Mouse (Mus musculus) splenic B cell, adult 2 months (primary cell): Measurements from ENCODE around the gene Fam107b.
A peak's percentile ranks its signal among the peaks of the same experiment; 100 is the strongest.

Experiments used
- DNase-seq: peaks from one replicate; pipeline ENCODE4 v3.0.0-alpha.2; 2011; ENCODE audit warnings: low read depth, low spot score
- H3K27me3 ChIP-seq: 2 replicates; pipeline ENCODE4 v1.6.1; 2012; ENCODE audit warnings: mild to moderate bottlenecking, low read length, moderate library complexity, mixed read lengths; ENCODE audit not compliant: control insufficient read depth, poor library complexity, insufficient read depth, severe bottlenecking
- H3K36me3 ChIP-seq: 2 replicates; pipeline ENCODE4 v1.6.1; 2012; ENCODE audit warnings: mild to moderate bottlenecking, low read length, moderate library complexity, mixed read lengths; ENCODE audit not compliant: control insufficient read depth, poor library complexity, insufficient read depth, severe bottlenecking

Gene Fam107b

DNA sequence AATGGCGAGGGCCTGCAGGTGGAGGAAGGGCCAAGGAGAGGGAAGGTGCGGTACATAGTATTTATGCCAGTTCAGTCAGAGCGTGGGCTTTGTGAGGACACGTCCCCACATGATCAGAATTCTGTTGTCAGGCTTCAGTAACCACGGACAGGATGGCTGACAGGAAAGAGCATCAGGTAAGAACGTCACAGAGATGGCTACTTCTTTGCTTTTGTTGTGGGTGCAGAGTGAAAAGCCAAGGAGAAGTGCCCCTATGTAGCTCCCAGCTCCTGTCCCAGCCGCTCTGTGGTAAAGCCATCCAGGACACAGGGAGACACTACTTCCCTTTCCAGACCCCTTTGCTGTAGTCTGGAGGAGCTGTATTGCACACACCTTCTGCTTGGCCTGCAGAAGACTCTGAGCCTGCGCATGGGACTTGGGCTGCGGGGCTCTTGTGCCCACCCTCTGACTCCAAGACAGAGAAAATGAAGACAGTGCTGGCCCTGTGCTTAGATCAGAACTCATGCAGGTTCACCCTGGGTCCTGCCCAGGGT lies 199.6 kb downstream of the Fam107b start:
- peak; percentile 42 for DNase-seq
- Histone ChIP-seq H3K36me3 (peaks cover 2% of the 10 kb centered on the region), H3K27me3 (no peaks in the 10 kb centered on the region)

DNA sequence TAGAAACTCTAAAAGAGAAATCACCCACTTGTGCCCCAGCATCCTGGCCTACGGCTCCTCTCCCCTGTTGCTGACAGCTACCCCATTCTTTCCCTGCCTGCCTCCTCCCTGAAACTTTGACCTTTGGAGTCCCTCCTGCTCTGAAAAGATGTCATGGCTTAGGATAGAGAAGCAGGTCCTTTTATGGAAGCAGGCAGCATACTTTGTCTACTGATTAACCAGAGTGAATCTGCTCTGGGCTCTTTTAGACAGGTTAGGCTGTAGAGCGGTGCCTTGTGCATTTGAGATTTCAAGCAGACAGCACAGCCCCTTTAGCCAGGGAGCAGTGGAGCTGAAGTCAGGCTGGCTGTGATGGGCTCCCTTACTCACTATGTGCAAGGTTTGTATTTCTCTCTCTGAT lies 200.1 kb downstream of the Fam107b start:
- no peaks in the 10 kb centered on the region for H3K27me3 ChIP-seq
- H3K36me3 ChIP-seq = peaks cover 2% of the 10 kb centered on the region
- no peak for DNase-seq

DNA sequence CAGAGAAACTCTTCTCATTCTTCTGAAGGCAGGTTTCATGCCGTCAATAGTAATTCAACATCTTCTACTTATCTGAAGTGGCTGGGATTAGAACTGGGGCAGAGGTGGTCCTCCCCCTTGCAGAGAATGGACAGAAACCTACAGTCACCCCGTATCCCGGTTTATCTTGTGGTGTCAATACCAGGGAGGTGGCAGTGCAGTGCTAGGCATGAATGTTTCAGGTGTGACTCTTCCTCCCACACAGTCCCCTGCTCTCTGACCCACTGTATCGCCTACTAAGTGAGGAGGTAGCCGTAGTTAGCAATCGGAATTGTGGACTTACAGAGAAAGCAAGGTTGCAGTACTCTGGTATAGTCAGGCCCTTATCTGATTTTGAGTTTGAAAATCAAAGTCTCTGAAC lies 201.2 kb downstream of the Fam107b start:
- Histone ChIP-seq H3K27me3 (no peaks in the 10 kb centered on the region), H3K36me3 (peaks cover 4% of the 10 kb centered on the region)
- DNase-seq = no peak

DNA sequence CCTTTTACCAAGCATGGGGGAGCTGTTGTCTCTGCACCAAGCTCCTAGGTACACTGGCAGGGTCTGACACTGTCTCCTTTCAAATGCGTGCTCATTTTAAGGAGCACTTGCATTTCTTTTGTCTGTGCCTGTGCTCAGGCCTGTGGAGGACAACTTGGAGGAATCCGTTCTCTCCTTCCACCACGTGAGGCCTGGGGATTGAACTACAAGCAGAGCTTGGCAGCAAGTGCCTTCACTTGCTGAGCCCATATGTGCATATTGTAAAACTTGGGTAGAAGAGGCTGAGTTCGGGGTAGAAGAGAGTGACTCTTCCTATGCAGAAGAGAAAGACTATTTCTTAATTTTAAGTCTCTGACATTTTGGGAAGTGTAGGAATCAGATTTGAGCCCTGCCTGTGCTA lies 202.8 kb downstream of the Fam107b start:
- H3K36me3 ChIP-seq = peaks cover 4% of the 10 kb centered on the region
- DNase-seq = no peak
- H3K27me3 ChIP-seq = no peaks in the 10 kb centered on the region

DNA sequence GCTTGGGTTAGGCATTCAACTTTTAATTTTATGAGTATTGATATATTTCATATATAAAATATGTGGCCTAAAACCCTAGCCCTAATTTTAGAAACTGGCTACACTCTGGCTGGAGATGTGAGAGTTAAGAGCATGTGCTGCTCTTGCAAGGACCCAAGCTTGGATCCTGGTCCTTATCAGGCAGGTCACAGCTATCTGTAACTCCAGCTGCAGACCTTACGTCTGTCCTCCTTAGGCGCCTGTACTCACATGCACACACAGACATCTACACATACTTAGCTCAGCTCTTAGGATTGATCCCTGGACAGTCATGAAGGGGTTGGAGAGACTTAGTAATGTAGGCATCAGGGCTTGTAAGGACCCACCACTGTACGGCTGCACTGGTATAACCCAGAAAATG lies 205.3 kb downstream of the Fam107b start:
- DNase-seq = no peak
- Histone ChIP-seq H3K36me3 (peaks cover 12% of the 10 kb centered on the region), H3K27me3 (no peaks in the 10 kb centered on the region)

DNA sequence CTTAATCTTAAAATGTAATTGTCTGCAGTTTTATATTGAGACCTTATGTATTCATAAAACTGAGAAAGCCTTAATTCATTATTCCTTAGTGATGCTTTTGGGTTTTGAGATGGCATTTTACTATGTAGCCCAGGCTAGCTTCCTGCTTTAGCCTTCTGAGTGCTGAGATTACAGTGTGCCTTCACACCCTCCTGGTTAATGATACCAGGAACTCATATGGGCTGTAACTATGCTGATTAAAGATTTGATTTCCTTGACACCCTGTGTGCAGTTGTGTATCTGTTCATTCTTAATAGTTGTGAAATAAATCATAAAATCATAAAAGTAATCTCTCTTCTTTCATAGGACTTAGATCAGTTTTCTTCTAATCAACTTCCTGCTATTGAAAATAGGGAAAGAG lies 205.8 kb downstream of the Fam107b start:
- Histone ChIP-seq H3K27me3 (no peaks in the 10 kb centered on the region), H3K36me3 (peaks cover 12% of the 10 kb centered on the region)
- no peak for DNase-seq

DNA sequence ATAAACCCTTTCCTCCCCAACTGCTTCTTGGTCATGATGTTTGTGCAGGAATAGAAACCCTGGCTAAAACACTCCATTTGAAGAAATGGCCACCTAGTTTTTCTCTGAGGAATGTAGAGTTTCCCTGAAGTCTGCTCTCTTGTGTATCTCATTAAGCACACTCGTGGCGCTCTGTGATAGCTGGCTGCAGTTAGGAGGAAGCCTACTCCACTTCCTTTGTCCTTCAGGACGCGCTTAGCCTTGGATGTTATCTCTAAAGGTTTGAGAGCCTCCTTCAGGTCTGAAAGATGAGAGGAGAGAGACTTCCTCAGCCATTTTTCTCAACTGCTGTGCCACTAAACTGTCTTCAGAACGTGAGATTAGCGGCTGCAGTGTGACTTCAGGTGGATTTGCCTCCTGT lies 207.4 kb downstream of the Fam107b start:
- DNase-seq = no peak
- H3K36me3 ChIP-seq = peaks cover 17% of the 10 kb centered on the region
- H3K27me3 ChIP-seq = no peaks in the 10 kb centered on the region

DNA sequence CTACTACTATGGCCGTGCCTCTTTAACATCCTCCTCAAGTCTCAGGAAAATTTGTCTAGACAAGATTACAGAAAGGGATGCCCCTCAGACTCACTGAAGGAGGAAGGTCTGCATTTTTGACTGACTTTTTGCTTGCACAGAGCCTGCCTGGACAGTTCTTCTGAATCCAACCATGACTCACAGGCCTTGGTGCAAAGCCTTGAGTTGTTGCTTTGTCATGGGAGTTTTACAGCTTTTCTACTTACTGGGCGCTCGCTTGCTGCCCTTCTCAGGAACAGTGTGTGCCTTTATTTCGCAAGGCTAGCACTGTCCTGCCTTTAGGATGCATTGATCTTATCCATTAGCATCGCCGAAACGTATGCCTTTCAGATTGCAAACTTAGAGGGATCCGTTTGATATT lies 215.3 kb downstream of the Fam107b start:
- Histone ChIP-seq H3K27me3 (no peaks in the 10 kb centered on the region), H3K36me3 (peaks cover 7% of the 10 kb centered on the region)
- DNase-seq = no peak

DNA sequence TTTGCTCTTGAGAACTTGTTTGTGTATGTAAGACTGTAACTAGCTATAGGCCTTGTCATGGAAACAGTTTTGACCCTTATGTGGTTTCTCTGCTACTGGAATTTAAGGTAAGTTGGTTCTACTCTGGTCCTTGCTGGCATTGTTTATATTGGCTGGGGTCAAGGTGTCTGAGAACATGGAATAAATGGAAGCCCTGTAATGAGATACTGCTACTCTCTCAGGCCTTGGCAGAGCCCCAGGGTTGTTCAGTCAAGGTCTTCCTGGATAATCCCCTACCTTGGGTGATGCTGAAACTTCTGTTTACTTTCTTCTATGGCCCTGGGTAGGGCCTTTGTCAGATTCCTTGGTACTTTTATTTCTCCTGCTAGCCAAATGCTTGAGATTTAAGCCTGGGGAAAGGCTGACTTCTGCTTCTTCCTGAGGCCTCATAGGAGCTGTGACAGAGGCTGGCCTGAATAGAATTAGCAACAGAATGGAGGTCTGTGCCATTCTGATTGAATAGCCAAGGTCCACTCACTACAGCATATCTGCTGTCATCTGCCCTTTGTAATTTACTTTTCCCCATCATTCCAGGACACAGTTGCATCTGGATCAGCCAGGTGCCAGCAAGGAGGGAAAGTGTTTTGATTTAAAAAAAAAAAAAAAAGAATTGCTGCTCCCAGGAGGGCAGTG lies 217.6 kb downstream of the Fam107b start:
- Histone ChIP-seq H3K27me3 (no peaks in the 10 kb centered on the region), H3K36me3 (0 out of 2 replicates have a peak, but pooled peaks cover 2% of the 10 kb centered on the region)
- DNase-seq = no peak

DNA sequence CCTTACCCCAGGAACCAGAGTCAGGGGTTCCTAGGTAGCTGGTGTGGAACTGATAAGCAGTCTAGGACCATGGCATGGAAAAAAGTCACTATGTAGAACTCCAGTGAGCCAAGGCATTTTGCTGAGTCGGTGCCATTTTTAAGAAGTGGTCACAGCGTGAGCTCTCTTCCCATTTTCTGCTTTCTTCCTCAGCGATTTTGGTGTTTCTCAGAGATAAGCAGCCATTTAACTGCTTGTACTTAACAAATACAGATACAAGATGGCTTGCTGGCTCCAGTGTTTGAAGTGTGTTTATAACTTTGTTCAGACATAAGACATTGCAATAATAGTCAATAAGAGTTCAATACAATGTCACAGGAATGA lies 218.1 kb downstream of the Fam107b start:
- no peak for DNase-seq
- H3K36me3 ChIP-seq = 0 out of 2 replicates have a peak, but pooled peaks cover 2% of the 10 kb centered on the region
- no peaks in the 10 kb centered on the region for H3K27me3 ChIP-seq

DNA sequence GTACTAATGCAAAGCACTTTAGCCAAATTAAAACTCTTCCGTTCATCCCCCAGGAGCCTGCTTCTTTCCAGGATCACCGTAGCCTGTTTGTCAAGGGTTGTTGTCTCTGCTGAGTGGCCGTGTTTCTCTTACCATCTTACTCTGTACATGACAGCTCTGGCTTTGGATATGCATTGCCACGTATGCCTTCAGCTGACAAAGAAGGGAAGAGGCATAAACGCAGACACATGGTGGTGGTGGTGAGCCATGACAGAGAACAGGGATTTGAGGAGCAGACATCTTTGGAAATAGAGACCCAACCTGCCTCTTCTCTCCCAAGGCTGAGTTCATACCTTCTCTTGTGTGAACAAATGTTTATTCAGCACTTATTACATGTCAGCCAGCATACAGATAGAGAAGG lies 226.3 kb downstream of the Fam107b start:
- DNase-seq = no peak
- no peaks in the 10 kb centered on the region for H3K36me3 ChIP-seq

DNA sequence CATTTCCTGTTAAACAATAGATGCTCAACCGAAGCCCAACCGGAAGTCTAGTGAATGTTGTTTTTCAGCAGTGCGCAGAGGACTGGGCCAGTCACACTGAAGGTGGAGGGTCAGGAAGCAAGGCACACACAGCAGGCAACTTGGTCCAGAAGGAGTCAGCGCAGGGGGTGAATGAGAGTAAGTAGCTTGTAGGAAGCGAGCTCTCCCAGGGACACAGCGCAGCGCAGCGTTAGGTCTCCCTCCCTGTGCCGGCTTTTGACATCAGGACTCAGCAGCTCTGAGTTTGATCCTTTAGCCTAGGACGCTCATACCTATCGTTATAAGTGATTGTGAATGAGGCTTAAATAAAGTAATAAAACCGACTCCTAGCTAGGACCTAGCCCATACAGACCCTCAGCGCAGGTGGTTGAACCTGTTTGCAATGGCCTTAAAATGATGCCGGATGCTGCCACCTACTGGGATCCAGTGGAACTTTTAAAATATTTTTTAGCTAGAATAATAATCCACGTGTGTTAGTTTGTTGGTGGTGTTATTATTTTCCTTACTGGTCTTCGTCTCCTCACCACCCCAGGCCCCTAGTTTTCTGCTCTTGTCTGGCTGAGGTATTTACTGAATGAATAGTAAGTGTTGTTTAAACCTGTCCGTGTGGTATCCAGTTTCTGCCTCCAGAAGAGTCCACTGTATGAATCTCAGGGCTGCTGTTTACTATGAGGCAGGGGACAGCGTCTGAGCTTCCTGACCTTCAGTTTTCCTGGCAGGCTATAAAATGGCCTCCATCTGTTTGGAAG lies 229.7 kb downstream of the Fam107b start:
- no peaks in the 10 kb centered on the region for H3K36me3 ChIP-seq
- DNase-seq = peak; percentile 82

More for the DNA sequence above, 226.3 kb downstream of the Fam107b start:
- no peaks in the 10 kb centered on the region for H3K27me3 ChIP-seq

DNA sequence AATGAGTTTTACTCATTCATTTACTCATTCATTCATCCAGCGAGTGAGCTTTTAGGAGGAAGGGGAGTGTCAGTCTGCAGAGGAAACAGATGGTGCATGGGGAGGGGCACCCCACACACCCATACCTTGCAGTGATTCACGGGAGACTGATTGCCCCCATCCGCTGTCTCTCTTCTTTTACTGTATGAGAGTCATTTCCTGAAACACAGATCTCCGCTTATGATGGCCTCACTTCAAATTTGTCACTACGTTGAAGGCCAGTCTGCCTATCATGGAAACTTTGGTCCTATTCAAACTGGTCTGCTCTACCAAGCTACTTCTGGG lies 230.2 kb downstream of the Fam107b start:
- no peaks in the 10 kb centered on the region for H3K36me3 ChIP-seq
- DNase-seq = peak; percentile 60
- no peaks in the 10 kb centered on the region for H3K27me3 ChIP-seq

More for the DNA sequence above, 229.7 kb downstream of the Fam107b start:
- no peaks in the 10 kb centered on the region for H3K27me3 ChIP-seq

DNA sequence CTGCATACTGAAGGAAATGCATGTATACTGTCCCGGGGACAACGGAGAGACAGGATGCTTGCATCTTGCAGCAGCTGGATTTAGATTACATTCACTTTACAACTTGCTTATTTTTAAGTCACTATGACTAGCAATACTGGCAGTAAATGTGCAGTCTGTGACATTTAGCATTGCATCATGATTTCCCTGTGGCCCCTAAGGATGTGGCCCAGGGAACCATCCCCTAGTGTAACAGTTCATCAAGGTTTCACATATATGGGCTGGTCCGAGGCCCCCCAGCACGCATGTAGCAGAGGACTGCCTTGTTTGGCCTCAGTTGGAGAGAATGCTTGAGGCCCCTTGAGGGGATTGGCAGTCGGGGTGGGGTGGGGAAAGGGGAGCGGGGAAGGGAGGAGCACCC lies 235.5 kb downstream of the Fam107b start:
- Histone ChIP-seq H3K27me3 (no peaks in the 10 kb centered on the region), H3K36me3 (no peaks in the 10 kb centered on the region)
- DNase-seq = no peak

DNA sequence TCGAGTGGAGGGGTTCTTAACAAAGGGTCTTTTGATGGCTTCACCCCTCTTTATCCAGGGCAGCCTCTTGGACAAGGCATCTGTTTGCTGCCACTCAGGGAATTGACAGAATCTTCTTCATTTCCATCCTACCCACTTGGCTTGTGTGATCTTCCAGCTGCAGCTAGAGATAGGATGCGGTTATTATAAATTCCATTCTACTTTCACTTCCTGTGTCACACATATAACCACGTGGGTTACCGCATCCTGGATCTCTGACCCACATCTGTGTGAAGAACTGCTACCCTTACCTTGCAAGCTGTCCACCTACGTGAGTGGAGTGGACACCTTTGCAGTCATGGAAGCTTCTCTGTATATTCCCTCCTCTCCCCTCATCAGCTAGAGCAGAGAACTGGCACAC lies 240.0 kb downstream of the Fam107b start:
- Histone ChIP-seq H3K27me3 (no peaks in the 10 kb centered on the region), H3K36me3 (no peaks in the 10 kb centered on the region)
- peak; percentile 54 for DNase-seq
